Mouse (Mus musculus): Measurements from ENCODE around the gene Ryr2.

GRCm38 (mm10) chr13:12146402-12146801 lies 39.7 kb upstream of the Ryr2 start:
- TF ChIP-seq POLR2A (IDR thresholded peaks at IDR 0.05; ENCODE audit: control insufficient read depth, low read depth, low read length): no peak
- TF ChIP-seq CTCF (IDR thresholded peaks at IDR 0.05; ENCODE audit: control insufficient read depth, insufficient read depth, insufficient replicate concordance, low read depth, low read length): no peak
